Mouse (Mus musculus) erythroblast, adult 5-6 weeks (primary cell): ENCODE results near the gene Bhmt2. TPM values are rescaled to one million over a fixed set of nuclear protein-coding genes. Genes with fewer than 3 reads are reported as not detected.

ENCODE experiments used
- total RNA-seq, 2 experiments: library from RNA; stranded (forward) in 1 of 2; stranded (reverse) in 1 of 2; fragments of 150-400 nt in 1 of 2; fragments of 200-764, 138-1000 nt in 1 of 2; gene quantifications; 2 replicates each; pipeline versions ENCODE4 v1.2.3 to v1.2.4; 2015 to 2017; ENCODE audit warnings: low replicate concordance in 2 of 2

The Bhmt2 gene
- total RNA-seq, 2 experiments from 2014 or later, result not detected

Other genes with a start within 250 kb of the Bhmt2 start
- 11.3 and 13.0 TPM in 2 replicates for gene Jmy, start 174.5 kb downstream of the Bhmt2 start, total RNA-seq (2015; ENCODE audit: low replicate concordance)
- 17.8 and 25.5 TPM in 2 replicates for gene Jmy, start 174.5 kb downstream of the Bhmt2 start, total RNA-seq (2017; ENCODE audit: low replicate concordance)
- not detected in 2 replicates for gene Bhmt, start 36.3 kb downstream of the Bhmt2 start, total RNA-seq (2015; ENCODE audit: low replicate concordance)
- not detected in 2 replicates for gene Bhmt, start 36.3 kb downstream of the Bhmt2 start, total RNA-seq (2017; ENCODE audit: low replicate concordance)
- not detected in 2 replicates for gene Dmgdh, start 131 bp upstream of the Bhmt2 start, total RNA-seq (2015; ENCODE audit: low replicate concordance)
- gene Dmgdh, start 131 bp upstream of the Bhmt2 start, total RNA-seq (2017; ENCODE audit: low replicate concordance), result not detected in 2 replicates
- gene Arsb, start 97.3 kb upstream of the Bhmt2 start, total RNA-seq (2015; ENCODE audit: low replicate concordance), result 41.9 and 43.3 TPM in 2 replicates
- 7.8 and 8.7 TPM in 2 replicates for gene Arsb, start 97.3 kb upstream of the Bhmt2 start, total RNA-seq (2017; ENCODE audit: low replicate concordance)